Mouse (Mus musculus) MEL (cell line): ENCODE measurements around the gene Trim3. TPM values are rescaled to one million over a fixed set of nuclear protein-coding genes. Genes with fewer than 3 reads are reported as not detected.

Experiments used
- DNase-seq: peaks from one replicate; pipeline ENCODE4 v3.0.0; 2011; ENCODE audit warnings: low read depth, low spot score
- H3K27ac ChIP-seq: 2 replicates; pipeline ENCODE4 v1.5.1; 2012; ENCODE audit warnings: low read depth, mild to moderate bottlenecking, control low read depth, low read length, moderate library complexity; ENCODE audit not compliant: control insufficient read depth
- H3K27me3 ChIP-seq, 2 experiments: fragments of 150-350 bp in 1 of 2; sonication (generic) in 1 of 2; 2 replicates each; pipeline ENCODE4 v1.6.1; 2012; ENCODE audit warnings: low read length in 2 of 2, mild to moderate bottlenecking in 2 of 2, improper control_type of control experiment in 1 of 2, moderate library complexity in 1 of 2; ENCODE audit not compliant: insufficient read depth in 2 of 2, control insufficient read depth in 1 of 2
- H3K36me3 ChIP-seq, 2 experiments: 2 replicates each; pipeline ENCODE4 v1.6.1; 2012 to 2014; ENCODE audit warnings: low read length in 2 of 2, improper control_type of control experiment in 1 of 2, inconsistent platforms in 1 of 2, mild to moderate bottlenecking in 1 of 2; ENCODE audit not compliant: insufficient read depth in 2 of 2, control insufficient read depth in 1 of 2
- H3K4me1 ChIP-seq, 2 experiments: fragments of 150-350 bp in 1 of 2; sonication (generic) in 1 of 2; 2 replicates each; pipeline ENCODE4 v1.6.1; 2012; ENCODE audit warnings: low read length in 2 of 2, improper control_type of control experiment in 1 of 2, mild to moderate bottlenecking in 1 of 2; ENCODE audit not compliant: insufficient read depth in 2 of 2, control insufficient read depth in 1 of 2
- H3K4me3 ChIP-seq, 2 experiments: fragments of 150-350 bp in 1 of 2; sonication (generic) in 1 of 2; 2 replicates each; pipeline ENCODE4 v1.5.1; 2012; ENCODE audit warnings: low read depth in 2 of 2, low read length in 2 of 2, mild to moderate bottlenecking in 2 of 2, moderate library complexity in 2 of 2, control low read depth in 1 of 2, improper control_type of control experiment in 1 of 2; ENCODE audit not compliant: control insufficient read depth in 1 of 2, insufficient read depth in 1 of 2
- H3K79me2 ChIP-seq: 2 replicates; pipeline ENCODE4 v1.6.1; 2012; ENCODE audit warnings: mild to moderate bottlenecking, low read length, moderate library complexity; ENCODE audit not compliant: control insufficient read depth, poor library complexity, insufficient read depth
- H3K9ac ChIP-seq: 2 replicates; pipeline ENCODE4 v1.6.1; 2012; ENCODE audit warnings: low read depth, mild to moderate bottlenecking, control low read depth, low read length, moderate library complexity; ENCODE audit not compliant: control insufficient read depth, poor library complexity, severe bottlenecking
- H3K9me3 ChIP-seq: fragments of 150-350 bp; sonication (generic); replicated peaks from 2 replicates; pipeline ENCODE4 v1.6.1; 2012; ENCODE audit warnings: mild to moderate bottlenecking, low read length, improper control_type of control experiment, moderate library complexity; ENCODE audit not compliant: insufficient read depth
- BHLHE40 ChIP-seq: IDR thresholded peaks from 2 replicates; pipeline ENCODE4 v1.6.1; 2012; ENCODE audit warnings: low read depth, mild to moderate bottlenecking, inconsistent platforms, low read length, improper control_type of control experiment, borderline replicate concordance
- CHD2 ChIP-seq: IDR thresholded peaks from 2 replicates; pipeline ENCODE4 v1.6.1; 2011; ENCODE audit warnings: low read length, improper control_type of control experiment
- CTCF ChIP-seq, 3 experiments: IDR thresholded peaks in 2 of 3; conservative IDR thresholded peaks in 1 of 3; 2 replicates each; pipeline ENCODE4 v1.5.1; 2011 to 2012; ENCODE audit warnings: low read length in 3 of 3, low read depth in 2 of 3, mild to moderate bottlenecking in 2 of 3, improper control_type of control experiment in 1 of 3, inconsistent platforms in 1 of 3, mixed read lengths in 1 of 3, moderate library complexity in 1 of 3; ENCODE audit not compliant: control insufficient read depth in 1 of 3, insufficient read depth in 1 of 3, poor library complexity in 1 of 3, severe bottlenecking in 1 of 3
- E2F4 ChIP-seq: IDR thresholded peaks from 2 replicates; pipeline ENCODE4 v1.6.1; 2011; ENCODE audit warnings: low read depth, low read length, improper control_type of control experiment, borderline replicate concordance
- ELF1 ChIP-seq: IDR thresholded peaks from 2 replicates; pipeline ENCODE4 v1.6.1; 2014; ENCODE audit warnings: low read depth, mild to moderate bottlenecking, inconsistent platforms, low read length, improper control_type of control experiment, moderate library complexity
- EP300 ChIP-seq, 2 experiments: IDR thresholded peaks; 2 replicates each; pipeline ENCODE4 v1.6.1; 2011; ENCODE audit warnings: improper control_type of control experiment in 2 of 2, low read length in 2 of 2, low read depth in 1 of 2, mild to moderate bottlenecking in 1 of 2
- ETS1 ChIP-seq: IDR thresholded peaks from 2 replicates; pipeline ENCODE4 v1.6.1; 2012; ENCODE audit warnings: low read depth, mild to moderate bottlenecking, inconsistent platforms, low read length, improper control_type of control experiment, moderate library complexity
- GABPA ChIP-seq: IDR thresholded peaks from 2 replicates; pipeline ENCODE4 v1.6.1; 2012; ENCODE audit warnings: low read depth, mild to moderate bottlenecking, inconsistent platforms, low read length, improper control_type of control experiment, moderate library complexity
- GATA1 ChIP-seq: IDR thresholded peaks from 2 replicates; pipeline ENCODE4 v1.6.1; 2011; ENCODE audit warnings: low read depth, low read length, improper control_type of control experiment
- HCFC1 ChIP-seq: IDR thresholded peaks from 2 replicates; pipeline ENCODE4 v1.6.1; 2012; ENCODE audit warnings: low read depth, mild to moderate bottlenecking, inconsistent platforms, low read length, improper control_type of control experiment, moderate library complexity
- JUND ChIP-seq: IDR thresholded peaks from 2 replicates; pipeline ENCODE4 v1.6.1; 2011; ENCODE audit warnings: low read depth, mild to moderate bottlenecking, improper control_type of control experiment, low read length
- MAFK ChIP-seq: IDR thresholded peaks from 2 replicates; pipeline ENCODE4 v1.6.1; 2011; ENCODE audit warnings: low read depth, mild to moderate bottlenecking, low read length, improper control_type of control experiment, borderline replicate concordance
- MAX ChIP-seq: IDR thresholded peaks from 2 replicates; pipeline ENCODE4 v1.6.1; 2011; ENCODE audit warnings: low read length, improper control_type of control experiment
- MYB ChIP-seq: IDR thresholded peaks from 2 replicates; pipeline ENCODE4 v1.6.1; 2011; ENCODE audit warnings: mild to moderate bottlenecking, low read depth, low read length, improper control_type of control experiment
- NRF1 ChIP-seq: IDR thresholded peaks from 2 replicates; pipeline ENCODE4 v1.6.1; 2014; ENCODE audit warnings: low read depth, mild to moderate bottlenecking, inconsistent platforms, low read length, improper control_type of control experiment, moderate library complexity; ENCODE audit not compliant: poor library complexity, insufficient read depth, severe bottlenecking
- POLR2A ChIP-seq, 2 experiments: IDR thresholded peaks; 2 replicates each; pipeline ENCODE4 v1.6.1; 2011 to 2012; ENCODE audit warnings: low read length in 2 of 2, mild to moderate bottlenecking in 2 of 2, control low read depth in 1 of 2, improper control_type of control experiment in 1 of 2, low read depth in 1 of 2, moderate library complexity in 1 of 2; ENCODE audit not compliant: control insufficient read depth in 1 of 2, insufficient read depth in 1 of 2, poor library complexity in 1 of 2
- POLR2AphosphoS2 ChIP-seq: IDR thresholded peaks from 2 replicates; pipeline ENCODE4 v1.6.1; 2011; ENCODE audit warnings: low read length, improper control_type of control experiment
- POLR2AphosphoS5 ChIP-seq: IDR thresholded peaks from 2 replicates; pipeline ENCODE4 v1.6.1; 2012; ENCODE audit warnings: low read depth, borderline replicate concordance, mild to moderate bottlenecking, inconsistent platforms, low read length, moderate library complexity, mixed read lengths
- RAD21 ChIP-seq: IDR thresholded peaks from 2 replicates; pipeline ENCODE4 v1.6.1; 2011; ENCODE audit warnings: mild to moderate bottlenecking, low read depth, low read length, improper control_type of control experiment
- RCOR1 ChIP-seq: IDR thresholded peaks from 2 replicates; pipeline ENCODE4 v1.6.1; 2012; ENCODE audit warnings: low read depth, mild to moderate bottlenecking, inconsistent platforms, low read length, improper control_type of control experiment
- UBTF ChIP-seq: IDR thresholded peaks from 2 replicates; pipeline ENCODE4 v1.6.1; 2012; ENCODE audit warnings: low read depth, mild to moderate bottlenecking, inconsistent platforms, low read length, improper control_type of control experiment, moderate library complexity, borderline replicate concordance; ENCODE audit not compliant: insufficient read depth
- USF2 ChIP-seq, 2 experiments: IDR thresholded peaks; 2 replicates each; pipeline ENCODE4 v1.6.1; 2011 to 2012; ENCODE audit warnings: improper control_type of control experiment in 2 of 2, low read length in 2 of 2, borderline replicate concordance in 1 of 2, inconsistent platforms in 1 of 2, low read depth in 1 of 2, mild to moderate bottlenecking in 1 of 2; ENCODE audit not compliant: insufficient read depth in 1 of 2
- ZC3H11A ChIP-seq: IDR thresholded peaks from 2 replicates; pipeline ENCODE4 v1.6.1; 2012; ENCODE audit warnings: low read depth, mild to moderate bottlenecking, inconsistent platforms, low read length, improper control_type of control experiment
- ZKSCAN1 ChIP-seq: IDR thresholded peaks from 2 replicates; pipeline ENCODE4 v1.6.1; 2012; ENCODE audit warnings: low read depth, mild to moderate bottlenecking, inconsistent platforms, low read length, improper control_type of control experiment, moderate library complexity
- ZMIZ1 ChIP-seq: IDR thresholded peaks from 2 replicates; pipeline ENCODE4 v1.6.1; 2012; ENCODE audit warnings: low read depth, mild to moderate bottlenecking, inconsistent platforms, low read length, improper control_type of control experiment, moderate library complexity
- ZNF384 ChIP-seq: IDR thresholded peaks from 2 replicates; pipeline ENCODE4 v1.6.1; 2012; ENCODE audit warnings: low read depth, mild to moderate bottlenecking, inconsistent platforms, low read length, improper control_type of control experiment
- polyA plus RNA-seq, 2 experiments: library from polyadenylated mRNA; stranded (reverse) in 1 of 2; unstranded in 1 of 2; fragments of >175 nt in 1 of 2; fragments of >200 nt in 1 of 2; gene quantifications; 2 replicates each; pipeline versions ENCODE4 v1.2.1 to v1.2.4; 2012; ENCODE audit warnings: low replicate concordance in 2 of 2, low read depth in 1 of 2; ENCODE audit not compliant: insufficient read length in 2 of 2, insufficient read depth in 1 of 2, missing spikeins in 1 of 2
- total RNA-seq: library from RNA; depleted of rRNA; stranded (reverse); fragments of 300-350 nt; gene quantifications from 2 replicates; pipeline ENCODE4 v1.2.3, GENCODE M21; 2012

The Trim3 gene
- total and polyA plus RNA-seq, 3 experiments, result 7.0 to 15.4 TPM; not detected in 1

- Histone ChIP-seq H3K9me3 (no peaks in the 10 kb centered on the region), H3K27me3 (no peaks in the 10 kb centered on the region; a peak in 1 of 4 replicates), H3K79me2 (no peaks in the 10 kb centered on the region)
- DNase-seq, result no peak
- TF ChIP-seq NRF1 (no peak), POLR2A (IDR thresholded peaks at IDR 0.05; ENCODE audit: control insufficient read depth in 1 of 2, insufficient read depth in 1 of 2, low read depth in 1 of 2, low read length in 2 of 2, poor library complexity in 1 of 2) (no peak), RCOR1 (no peak), ETS1 (no peak), ELF1 (no peak), POLR2AphosphoS2 (no peak), MAFK (no peak), ZMIZ1 (no peak), JUND (no peak), CHD2 (no peak), CTCF (IDR thresholded peaks at IDR 0.05 in 2 of 3, conservative IDR thresholded peaks at IDR 0.05 in 1 of 3; ENCODE audit: control insufficient read depth in 1 of 3, insufficient read depth in 1 of 3, low read depth in 2 of 3, low read length in 3 of 3, poor library complexity in 1 of 3, severe bottlenecking in 1 of 3) (no peak), UBTF (no peak), E2F4 (no peak), BHLHE40 (no peak)
- TF ChIP-seq, all 39 proteins: peak for 0
- Histone ChIP-seq H3K27ac (no peak overlapping the region), H3K36me3 (no peaks in the 10 kb centered on the region), H3K9ac (no peak overlapping the region), H3K4me1 (no peaks in the 10 kb centered on the region), H3K4me3 (no peak overlapping the region)
Observed at GRCm38 (mm10) chr7:105588325-105588912, 45.0 kb downstream of the Trim3 start.

DNA sequence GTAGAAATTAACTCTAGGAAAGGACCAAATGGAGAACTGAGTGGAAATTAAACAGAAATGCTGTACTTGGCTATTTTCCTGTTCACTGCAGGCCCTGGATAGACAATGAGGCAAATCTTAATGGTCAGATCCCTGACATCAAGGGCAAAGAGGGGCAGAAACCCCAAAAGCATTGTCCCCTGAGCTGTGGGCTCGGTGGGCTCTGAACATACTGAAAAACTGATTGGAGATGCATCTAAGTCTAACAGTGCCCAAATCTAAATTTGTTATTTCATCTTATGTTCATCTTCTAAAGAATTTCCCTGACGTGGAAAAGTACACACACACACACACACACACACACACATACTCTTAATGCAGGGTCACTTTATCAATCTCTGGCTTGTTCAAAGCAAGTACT lies 51.4 kb downstream of the Trim3 start:
- no peaks in the 10 kb centered on the region for H3K4me1 ChIP-seq
- TF ChIP-seq MAFK (no peak), MAX (no peak), RCOR1 (no peak), ZKSCAN1 (no peak), ZC3H11A (no peak), EP300 (IDR thresholded peaks at IDR 0.05; ENCODE audit: low read depth in 1 of 2, low read length in 2 of 2) (no peak), MYB (no peak), JUND (no peak), USF2 (IDR thresholded peaks at IDR 0.05; ENCODE audit: borderline replicate concordance in 1 of 2, insufficient read depth in 1 of 2, low read depth in 1 of 2, low read length in 2 of 2) (no peak), GABPA (no peak), POLR2AphosphoS5 (no peak), HCFC1 (no peak), GATA1 (no peak), RAD21 (no peak), NRF1 (no peak), ZNF384 (no peak)
- TF ChIP-seq, all 39 proteins: peak for 0
- Histone ChIP-seq H3K4me3 (no peak overlapping the region), H3K79me2 (no peaks in the 10 kb centered on the region), H3K9me3 (no peaks in the 10 kb centered on the region), H3K36me3 (no peaks in the 10 kb centered on the region), H3K27me3 (no peaks in the 10 kb centered on the region; a peak in 1 of 4 replicates), H3K27ac (no peak overlapping the region), H3K9ac (no peak overlapping the region)
- DNase-seq, result no peak
